Mouse (Mus musculus) E14TG2a.4 (cell line): ENCODE measurements at regions not wholly inside any gene's neighbourhood (a gene's known extent, or its start where the extent isn't known, plus 50 kb on each side); places are given as distances from the start of the nearest gene placed in this dataset.
"Not testable (repeated sequence)": the region's sequence is repeated elsewhere in the genome, so short reads cannot be mapped to it uniquely, and the experiment has no call there.

ENCODE experiments used
- H3K27me3 ChIP-seq: 2 replicates; pipeline ENCODE4 v1.6.1; 2014; ENCODE audit warnings: low read length, control low read depth; ENCODE audit not compliant: insufficient read depth
- H3K36me3 ChIP-seq: 2 replicates; pipeline ENCODE4 v1.6.1; 2014; ENCODE audit warnings: low read length, control low read depth; ENCODE audit not compliant: insufficient read depth
- H3K4me1 ChIP-seq: replicated peaks from 2 replicates; pipeline ENCODE4 v1.6.1; 2014; ENCODE audit warnings: low read depth, low read length, control low read depth
- H3K4me3 ChIP-seq: replicated peaks from 2 replicates; pipeline ENCODE4 v1.5.1; 2014; ENCODE audit warnings: mild to moderate bottlenecking, low read length
- H3K9me3 ChIP-seq: 2 replicates; pipeline ENCODE4 v1.6.1; 2014; ENCODE audit warnings: low read length, control low read depth
- CTCF ChIP-seq: conservative IDR thresholded peaks from 2 replicates; pipeline ENCODE4 v1.5.1; 2014; ENCODE audit warnings: low read length
- NANOG ChIP-seq: IDR thresholded peaks from 2 replicates; pipeline ENCODE4 v1.6.1; 2014; ENCODE audit warnings: borderline replicate concordance, low read length, mixed read lengths
- POU5F1 ChIP-seq: IDR thresholded peaks from 2 replicates; pipeline ENCODE4 v1.6.1; 2014; ENCODE audit warnings: low read length, borderline replicate concordance

DNA sequence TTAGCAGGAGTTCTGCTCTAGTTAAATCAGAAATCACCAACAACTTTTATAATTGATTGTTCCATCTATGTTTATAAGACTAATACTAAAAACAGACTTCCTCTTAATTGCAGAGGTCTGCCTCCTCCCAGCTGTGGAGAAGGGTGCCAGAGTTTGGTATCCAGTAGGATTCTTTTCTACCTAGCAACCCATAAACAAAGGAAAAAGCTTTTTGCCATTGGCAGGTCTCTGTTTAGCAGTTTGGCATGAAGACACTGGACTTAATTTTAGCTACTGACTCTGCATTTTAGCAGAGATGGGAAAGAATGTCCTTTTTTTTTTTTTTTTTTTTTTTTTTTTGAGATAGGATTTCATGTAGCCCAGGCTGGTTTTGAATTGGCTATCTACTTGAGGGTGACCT lies 1628.4 kb downstream of the A830018L16Rik start:
- no peaks in the 10 kb centered on the region for H3K36me3 ChIP-seq
- no peak overlapping the region for H3K4me3 ChIP-seq
- 0 out of 2 replicates have a peak, but pooled peaks cover 3% of the 10 kb centered on the region for H3K4me1 ChIP-seq
- H3K27me3 ChIP-seq, result no peaks in the 10 kb centered on the region
- TF ChIP-seq NANOG (no peak), POU5F1 (no peak), CTCF (no peak)
- H3K9me3 ChIP-seq, result no peaks in the 10 kb centered on the region

- peaks cover 17% of the 10 kb centered on the region for H3K4me1 ChIP-seq
- H3K4me3 ChIP-seq, result no peak overlapping the region
- H3K27me3 ChIP-seq, result 0 out of 2 replicates have a peak, but pooled peaks cover 2% of the 10 kb centered on the region
- H3K36me3 ChIP-seq, result no peaks in the 10 kb centered on the region
- TF ChIP-seq NANOG (no peak), POU5F1 (no peak), CTCF (peak; percentile 62)
- peaks cover 7% of the 10 kb centered on the region; the same call in 1 of the 2 replicates for H3K9me3 ChIP-seq
Measured at GRCm38 (mm10) chr1:13050140-13050775, 1636.4 kb downstream of the A830018L16Rik start.

DNA sequence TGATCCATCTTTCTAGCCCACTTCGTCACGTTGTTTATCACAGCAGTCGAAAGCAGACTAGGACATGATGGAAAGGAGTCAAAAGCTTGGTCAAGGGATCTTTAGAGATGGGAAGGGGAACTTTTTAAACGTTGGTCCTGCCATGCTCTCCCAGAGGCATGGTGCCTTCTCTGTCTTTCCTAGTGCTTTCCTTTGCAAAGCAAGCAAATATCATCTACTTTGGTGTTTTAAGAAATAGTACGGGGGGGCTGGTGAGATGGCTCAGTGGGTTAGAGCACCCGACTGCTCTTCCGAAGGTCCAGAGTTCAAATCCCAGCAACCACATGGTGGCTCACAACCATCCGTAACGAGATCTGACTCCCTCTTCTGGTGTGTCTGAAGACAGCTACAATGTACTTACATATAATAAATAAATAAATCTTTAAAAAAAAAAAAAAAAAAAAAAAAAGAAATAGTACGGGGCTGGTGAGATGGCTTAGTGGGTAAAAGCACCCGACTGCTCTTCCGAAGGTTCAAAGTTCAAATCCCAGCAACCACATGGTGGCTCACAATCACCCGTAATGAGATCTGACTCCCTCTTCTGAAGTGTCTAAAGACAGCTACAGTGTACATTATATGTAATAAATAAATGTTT lies 1637.6 kb downstream of the A830018L16Rik start:
- peaks cover 25% of the 10 kb centered on the region for H3K4me1 ChIP-seq
- H3K9me3 ChIP-seq, H3K4me3 ChIP-seq, H3K27me3 ChIP-seq, H3K36me3 ChIP-seq: not testable (repeated sequence)

GRCm38 (mm10) chr1:13052067-13052460 lies 1638.2 kb downstream of the A830018L16Rik start:
- H3K36me3 ChIP-seq, result no peaks in the 10 kb centered on the region
- TF ChIP-seq NANOG (no peak), POU5F1 (no peak), CTCF (peak; percentile 53)
- H3K4me1 ChIP-seq, result peaks cover 28% of the 10 kb centered on the region
- no peak overlapping the region for H3K4me3 ChIP-seq
- H3K9me3 ChIP-seq, result peaks cover 7% of the 10 kb centered on the region; the same call in 1 of the 2 replicates
- H3K27me3 ChIP-seq, result 0 out of 2 replicates have a peak, but pooled peaks cover 2% of the 10 kb centered on the region

GRCm38 (mm10) chr1:13057741-13058140 lies 1643.8 kb downstream of the A830018L16Rik start:
- Histone ChIP-seq H3K9me3 (no peaks in the 10 kb centered on the region), H3K27me3 (no peaks in the 10 kb centered on the region), H3K4me1 (peaks cover 66% of the 10 kb centered on the region), H3K4me3 (no peak overlapping the region; the same call in 1 of the 2 replicates), H3K36me3 (no peaks in the 10 kb centered on the region)
- no peak for TF ChIP-seq CTCF
- TF ChIP-seq NANOG, result no peak
- TF ChIP-seq POU5F1, result no peak

- Histone ChIP-seq H3K27me3 (no peaks in the 10 kb centered on the region), H3K36me3 (no peaks in the 10 kb centered on the region), H3K4me3 (no peak overlapping the region), H3K4me1 (peaks cover 71% of the 10 kb centered on the region), H3K9me3 (0 out of 2 replicates have a peak, but pooled peaks cover 3% of the 10 kb centered on the region)
- no peak; the same call in 1 of the 2 replicates for TF ChIP-seq NANOG
- TF ChIP-seq POU5F1, result peak; percentile 34; the same call in 1 of the 2 replicates
Measured at GRCm38 (mm10) chr1:13059616-13060320, 1645.9 kb downstream of the A830018L16Rik start.
